Mouse (Mus musculus) ES-Bruce4 (cell line): Measurements from ENCODE around the gene Nprl2. TPM values are rescaled to one million over a fixed set of nuclear protein-coding genes. Genes with fewer than 3 reads are reported as not detected.
A peak's percentile ranks its signal among the peaks of the same experiment; 100 is the strongest.
"Not testable (repeated sequence)": the region's sequence is repeated elsewhere in the genome, so short reads cannot be mapped to it uniquely, and the experiment has no call there.

ENCODE experiments used
- H3K27ac ChIP-seq: 2 replicates; pipeline ENCODE4 v1.5.1; 2012; ENCODE audit warnings: low read length, inconsistent platforms; ENCODE audit not compliant: insufficient read depth
- H3K27me3 ChIP-seq: 2 replicates; pipeline ENCODE4 v1.6.1; 2012; ENCODE audit warnings: mild to moderate bottlenecking, low read length, inconsistent platforms; ENCODE audit not compliant: control insufficient read depth, poor library complexity, insufficient read depth, severe bottlenecking
- H3K36me3 ChIP-seq: 2 replicates; pipeline ENCODE4 v1.6.1; 2012; ENCODE audit warnings: inconsistent platforms, mild to moderate bottlenecking, low read length, moderate library complexity; ENCODE audit not compliant: control insufficient read depth, poor library complexity, insufficient read depth, severe bottlenecking
- H3K4me1 ChIP-seq: one replicate; pipeline ENCODE4 v1.8.1; 2011; ENCODE audit warnings: low read length; ENCODE audit not compliant: control insufficient read depth, insufficient read depth
- H3K4me3 ChIP-seq: 2 replicates; pipeline ENCODE4 v1.5.1; 2011; ENCODE audit warnings: low read depth, mild to moderate bottlenecking, low read length
- H3K9ac ChIP-seq: 2 replicates; pipeline ENCODE4 v1.6.1; 2012; ENCODE audit warnings: low read depth, mild to moderate bottlenecking, inconsistent platforms; ENCODE audit not compliant: poor library complexity, severe bottlenecking
- H3K9me3 ChIP-seq: replicated peaks from 2 replicates; pipeline ENCODE4 v1.6.1; 2012; ENCODE audit warnings: mild to moderate bottlenecking, low read length, inconsistent platforms; ENCODE audit not compliant: control insufficient read depth, poor library complexity, insufficient read depth, severe bottlenecking
- CTCF ChIP-seq: IDR thresholded peaks from one replicate; pipeline ENCODE4 v1.8.1; 2011; ENCODE audit warnings: low read depth, low read length
- EP300 ChIP-seq: IDR thresholded peaks from 2 replicates; pipeline ENCODE4 v1.6.1; 2011; ENCODE audit warnings: low read depth, low read length; ENCODE audit not compliant: insufficient read depth
- POLR2A ChIP-seq: IDR thresholded peaks from one replicate; pipeline ENCODE4 v1.8.1; 2011; ENCODE audit warnings: low read length; ENCODE audit not compliant: insufficient read depth
- polyA plus RNA-seq: library from polyadenylated mRNA; stranded (reverse); fragments of >200 nt; gene quantifications from 2 replicates; pipeline ENCODE4 v1.2.4, GENCODE M21; 2011; ENCODE audit warnings: low read depth; ENCODE audit not compliant: missing spikeins, insufficient read depth, insufficient read length

Nprl2 gene
- polyA plus RNA-seq, 1 experiment = 32.7 TPM

DNA sequence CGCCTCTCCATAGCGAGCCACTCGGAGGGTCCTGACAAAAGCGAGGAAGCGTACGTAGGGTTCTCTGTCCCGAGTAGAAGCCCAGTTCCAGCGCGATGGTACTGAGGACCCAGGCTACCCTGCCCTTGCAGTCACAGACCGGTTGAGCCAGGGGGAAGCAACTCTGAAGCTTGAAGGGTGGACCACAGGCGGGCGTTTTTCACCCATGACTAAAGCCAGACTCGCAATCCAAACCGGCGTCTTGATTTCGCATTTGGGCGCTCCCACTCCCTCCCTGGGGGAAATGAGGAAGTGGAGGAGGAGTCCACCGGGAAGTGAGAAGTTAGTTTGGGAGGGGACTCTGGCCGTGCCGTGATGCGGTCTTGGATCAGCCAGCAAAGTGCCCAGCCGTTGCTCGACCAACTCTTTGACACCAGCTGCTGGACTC lies 13.0 kb downstream of the Nprl2 start:
- H3K4me1 ChIP-seq = peaks cover 2% of the 10 kb centered on the region
- H3K9me3 ChIP-seq = no peaks in the 10 kb centered on the region
- TF ChIP-seq POLR2A = no peak

DNA sequence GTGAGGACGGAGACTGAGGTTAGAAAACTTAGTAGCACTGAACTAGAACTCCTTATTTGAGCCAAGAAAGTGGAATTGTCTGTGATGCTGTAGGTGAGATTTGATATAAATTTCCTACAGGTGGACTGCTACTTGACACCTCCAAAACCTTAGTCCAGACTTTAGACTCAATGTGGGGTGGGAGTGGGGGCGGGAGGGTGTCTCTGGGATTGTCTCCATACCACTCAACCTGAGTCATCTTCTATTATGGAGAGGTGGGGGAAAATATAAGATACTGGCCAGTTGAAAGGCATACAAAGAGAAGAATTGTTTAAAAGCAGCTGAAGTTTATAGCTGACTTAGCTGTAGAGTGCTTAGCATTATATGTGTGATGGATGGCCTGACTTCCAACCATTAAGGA lies 13.7 kb downstream of the Nprl2 start:
- no peaks in the 10 kb centered on the region for H3K27me3 ChIP-seq
- no peak overlapping the region for H3K27ac ChIP-seq
- peaks cover 28% of the 10 kb centered on the region for H3K36me3 ChIP-seq
- H3K9ac ChIP-seq = peak overlapping the region; percentile 46
- H3K4me1 ChIP-seq = no peaks in the 10 kb centered on the region
- TF ChIP-seq CTCF = no peak
- no peak for TF ChIP-seq EP300
- TF ChIP-seq POLR2A = no peak
- H3K4me3 ChIP-seq = peak overlapping the region; percentile 64
- no peaks in the 10 kb centered on the region for H3K9me3 ChIP-seq

More for the DNA sequence above, 13.0 kb downstream of the Nprl2 start:
- Histone ChIP-seq H3K9ac (peak overlapping the region; percentile 46), H3K27me3 (no peaks in the 10 kb centered on the region), H3K27ac (peak overlapping the region; percentile 55; the same call in 1 of the 2 replicates), H3K4me3 (peak overlapping the region; percentile 64), H3K36me3 (peaks cover 26% of the 10 kb centered on the region)

DNA sequence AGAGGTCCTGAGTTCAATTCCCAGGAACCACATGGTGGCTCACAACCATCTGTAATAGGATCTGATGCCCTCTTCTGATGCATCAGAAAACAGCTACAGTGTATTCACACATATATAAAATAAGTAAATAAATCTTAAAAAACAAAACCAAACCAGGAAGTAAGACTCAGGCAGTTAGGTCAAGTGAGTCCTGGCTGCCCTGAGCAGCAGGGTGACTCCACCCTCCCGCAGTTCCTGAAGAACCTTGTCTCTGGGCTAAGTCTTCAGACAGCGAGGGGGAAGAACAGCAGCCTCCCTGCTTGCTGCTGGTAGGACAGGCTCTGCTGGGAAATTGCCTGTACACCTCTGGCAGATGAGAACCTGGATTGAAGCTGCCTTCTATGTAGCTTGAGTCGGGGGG lies 14.3 kb downstream of the Nprl2 start:
- TF ChIP-seq CTCF (no peak), EP300 (no peak), POLR2A (no peak)
- Histone ChIP-seq H3K36me3 (peaks cover 34% of the 10 kb centered on the region), H3K27ac (no peak overlapping the region), H3K9ac (peak overlapping the region; percentile 46; the same call in 1 of the 2 replicates), H3K4me1 (no peaks in the 10 kb centered on the region), H3K9me3 (no peaks in the 10 kb centered on the region), H3K4me3 (no peak overlapping the region), H3K27me3 (no peaks in the 10 kb centered on the region)

DNA sequence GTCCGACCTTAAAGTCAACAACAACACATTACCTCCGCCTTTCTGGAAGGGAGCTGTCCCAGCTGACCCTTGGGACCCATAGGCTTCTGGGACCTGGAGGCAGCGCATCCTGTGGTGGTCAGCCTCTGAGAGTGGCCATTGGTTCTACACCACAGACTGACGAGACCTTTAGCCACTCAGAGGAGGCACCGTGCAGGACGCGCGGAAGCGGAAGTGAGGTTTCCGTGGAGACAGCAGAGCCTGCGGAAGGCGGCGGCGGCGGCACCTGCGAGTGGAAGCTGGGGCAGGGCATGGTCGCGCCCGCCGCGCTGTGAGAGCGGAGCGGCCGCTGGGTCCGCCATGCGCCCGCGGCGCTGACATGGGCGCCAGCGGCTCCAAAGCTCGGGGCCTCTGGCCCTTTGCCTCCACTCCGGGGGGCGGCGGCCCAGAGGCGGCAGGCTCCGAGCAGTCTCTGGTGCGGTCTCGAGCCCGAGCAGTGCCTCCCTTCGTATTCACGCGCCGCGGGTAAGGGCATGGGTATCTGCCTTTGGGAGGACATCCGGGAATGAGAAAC lies 21.1 kb downstream of the Nprl2 start, which contains the start of gene Tusc2:
Gene Tusc2 (plus strand): TSS at position 227 of the 553 bp plus-strand sequence.
- Histone ChIP-seq H3K9ac (peak within 1 kb of the TSS; percentile 75), H3K9me3 (no peaks in the 10 kb centered on the region), H3K27ac (no peak within 1 kb of the TSS), H3K36me3 (peaks cover 33% of the 10 kb centered on the region), H3K27me3 (no peaks in the 10 kb centered on the region), H3K4me3 (peak within 1 kb of the TSS; percentile 70), H3K4me1 (peaks cover 2% of the 10 kb centered on the region)
- TF ChIP-seq POLR2A = no peak
- no peak for TF ChIP-seq EP300
- TF ChIP-seq CTCF = no peak

DNA sequence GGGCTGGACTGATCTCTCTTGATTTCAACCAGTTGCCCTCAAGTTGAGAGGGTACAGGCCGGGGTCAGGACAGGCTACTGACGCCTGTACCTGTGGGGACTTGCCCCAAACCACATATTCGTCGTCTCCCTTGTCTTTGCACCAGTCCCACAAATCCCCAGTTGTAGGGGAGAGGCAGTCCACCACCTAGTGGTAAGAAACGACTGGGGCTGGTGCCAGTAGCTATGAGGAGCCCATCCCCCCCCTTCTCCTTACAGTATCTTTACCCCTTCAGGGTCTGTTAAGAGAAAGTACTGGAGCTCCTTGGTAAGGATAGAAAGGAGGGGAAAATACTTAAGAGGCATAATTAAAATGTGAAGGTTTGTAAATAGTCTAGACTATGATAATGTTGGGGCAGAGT lies 23.5 kb downstream of the Nprl2 start:
- peak overlapping the region; percentile 40 for H3K27ac ChIP-seq

DNA sequence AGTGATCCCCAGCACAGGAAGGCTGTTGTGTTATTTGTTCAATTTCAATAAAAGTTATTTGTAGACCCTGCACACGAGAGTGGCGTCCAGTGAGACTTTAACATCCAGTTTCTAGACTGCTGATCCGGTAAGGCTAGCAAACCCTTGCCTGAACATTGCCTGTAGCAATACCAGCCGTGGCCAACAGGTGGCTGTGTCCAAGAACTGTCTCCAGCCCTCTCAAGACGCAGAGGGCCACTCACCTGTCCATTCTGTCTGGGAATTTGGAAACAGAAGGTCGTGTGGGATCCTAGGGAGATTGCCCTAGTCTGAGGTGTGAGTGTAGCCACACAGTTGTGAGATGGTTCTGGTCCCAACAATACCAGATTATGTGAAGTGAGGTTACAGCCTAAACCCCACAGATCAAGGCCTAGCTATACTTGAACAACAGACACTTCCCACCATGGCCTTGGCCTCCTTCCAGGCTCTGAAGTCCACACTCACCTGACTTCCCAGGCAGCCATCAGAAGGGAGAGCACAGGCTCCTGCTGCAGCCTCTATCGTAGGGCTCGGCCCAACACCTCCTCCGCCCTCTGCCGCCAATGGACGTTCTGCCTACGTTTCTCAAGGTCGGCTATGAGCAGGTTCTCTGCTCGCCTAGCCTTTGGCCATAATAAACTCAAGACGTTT lies 24.1 kb downstream of the Nprl2 start:
- H3K36me3 ChIP-seq = peaks cover 10% of the 10 kb centered on the region; the same call in 1 of the 2 replicates
- H3K9ac ChIP-seq = no peak overlapping the region
- H3K27me3 ChIP-seq = no peaks in the 10 kb centered on the region
- TF ChIP-seq EP300 (no peak), CTCF (peak; percentile 75), POLR2A (no peak)
- no peak overlapping the region for H3K4me3 ChIP-seq
- H3K27ac ChIP-seq = no peak overlapping the region
- no peaks in the 10 kb centered on the region for H3K9me3 ChIP-seq
- H3K4me1 ChIP-seq = peaks cover 2% of the 10 kb centered on the region

More for the DNA sequence above, 23.5 kb downstream of the Nprl2 start:
- H3K9ac ChIP-seq, H3K9me3 ChIP-seq, H3K4me1 ChIP-seq, H3K4me3 ChIP-seq, H3K27me3 ChIP-seq: not testable (repeated sequence)
- peak; percentile 11 for TF ChIP-seq CTCF
- H3K36me3 ChIP-seq = peaks cover 16% of the 10 kb centered on the region
